Mouse (Mus musculus) hindbrain, embryonic 14.5 days (tissue): ENCODE measurements around the gene Med20. TPM values are rescaled to one million over a fixed set of nuclear protein-coding genes. Genes with fewer than 3 reads are reported as not detected.

Experiments
- ATAC-seq: fragments of 200-750 bp; cut with Nextera tagmentation; 2 replicates; pipeline ENCODE4 v1.8.0; 2017; ENCODE audit warnings: moderate number of reproducible peaks, mild to moderate bottlenecking, moderate TSS enrichment, moderate library complexity; ENCODE audit not compliant: low FRiP score
- DNase-seq: peaks from one replicate; pipeline ENCODE4 v3.0.0-alpha.2; 2015; ENCODE audit warnings: low spot score
- H3K27ac ChIP-seq: fragments of 300-500 bp; sonication (generic); 2 replicates; pipeline ENCODE4 v1.5.1; 2014; ENCODE audit warnings: mild to moderate bottlenecking, moderate library complexity
- H3K27me3 ChIP-seq: fragments of 300-500 bp; sonication (generic); 2 replicates; pipeline ENCODE4 v1.6.1; 2014; ENCODE audit warnings: mild to moderate bottlenecking, low read length, mixed read lengths; ENCODE audit not compliant: control insufficient read depth, insufficient read depth
- H3K36me3 ChIP-seq: fragments of 300-500 bp; sonication (generic); replicated peaks from 2 replicates; pipeline ENCODE4 v1.6.1; 2014; ENCODE audit not compliant: control insufficient read depth, insufficient read depth
- H3K4me1 ChIP-seq: fragments of 300-500 bp; sonication (generic); replicated peaks from 2 replicates; pipeline ENCODE4 v1.6.1; 2014; ENCODE audit warnings: antibody characterized with exemption, low read length, mixed read lengths; ENCODE audit not compliant: control insufficient read depth, insufficient read depth
- H3K4me2 ChIP-seq: fragments of 300-500 bp; sonication (generic); replicated peaks from 2 replicates; pipeline ENCODE4 v1.6.1; 2014; ENCODE audit warnings: mild to moderate bottlenecking, moderate library complexity
- H3K4me3 ChIP-seq: fragments of 300-500 bp; sonication (generic); replicated peaks from 2 replicates; pipeline ENCODE4 v1.5.1; 2014; ENCODE audit warnings: mild to moderate bottlenecking, low read length
- H3K9ac ChIP-seq: fragments of 300-500 bp; sonication (generic); 2 replicates; pipeline ENCODE4 v1.6.1; 2014
- H3K9me3 ChIP-seq: fragments of 300-500 bp; sonication (generic); 2 replicates; pipeline ENCODE4 v1.6.1; 2016; ENCODE audit warnings: low read length; ENCODE audit not compliant: control insufficient read depth
- WGBS: fragments of 180-500 bp; shearing (Covaris S2); extraction: QIAGEN DNeasy Blood & Tissue Kit; methylation state at CpG from one replicate; pipeline ENCODE4 v1.1.7; 2014; 5-methylcytosine and 5-hydroxymethylcytosine counted together
- polyA plus RNA-seq: library from polyadenylated mRNA; unstranded; fragments of >200 nt; fragmentation: Nextera tagmentation; extraction: Ambion mirVana; gene quantifications from 2 replicates; pipeline ENCODE4 v1.2.1, GENCODE M21; 2014

Gene Med20
- polyA plus RNA-seq, 1 experiment from 2014 or later, result 42.3 TPM

GRCm38 (mm10) chr17:47574028-47574427 lies 37.4 kb upstream of the Med20 start:
- H3K27ac ChIP-seq, result no peak overlapping the region
- no peaks in the 10 kb centered on the region for H3K36me3 ChIP-seq
- H3K4me3 ChIP-seq, result no peak overlapping the region
- H3K27me3 ChIP-seq, result no peaks in the 10 kb centered on the region
- no peaks in the 10 kb centered on the region for H3K4me1 ChIP-seq
- no peak for DNase-seq
- no peak overlapping the region for H3K9ac ChIP-seq
- WGBS, result 82% methylated on average over 8 of the region's 8 CpGs
- no peaks in the 10 kb centered on the region for H3K9me3 ChIP-seq
- H3K4me2 ChIP-seq, result no peak overlapping the region
- no peak for ATAC-seq

- no peak for ATAC-seq
- Histone ChIP-seq H3K9me3 (no peaks in the 10 kb centered on the region), H3K36me3 (no peaks in the 10 kb centered on the region), H3K9ac (no peak overlapping the region), H3K4me1 (no peaks in the 10 kb centered on the region), H3K27me3 (no peaks in the 10 kb centered on the region), H3K4me3 (no peak overlapping the region), H3K27ac (no peak overlapping the region), H3K4me2 (no peak overlapping the region)
- no peak for DNase-seq
- 70% methylated on average over 11 of the region's 11 CpGs for WGBS
Measured at GRCm38 (mm10) chr17:47574830-47575229, 36.6 kb upstream of the Med20 start.

- Histone ChIP-seq H3K36me3 (no peaks in the 10 kb centered on the region), H3K9me3 (no peaks in the 10 kb centered on the region), H3K9ac (no peak overlapping the region), H3K4me2 (no peak overlapping the region), H3K4me1 (no peaks in the 10 kb centered on the region), H3K27me3 (no peaks in the 10 kb centered on the region), H3K27ac (no peak overlapping the region), H3K4me3 (no peak overlapping the region)
- ATAC-seq (no peak), DNase-seq (no peak)
- WGBS, result 87% methylated on average over 6 of the region's 6 CpGs
Measured at GRCm38 (mm10) chr17:47578655-47579054, 32.7 kb upstream of the Med20 start.

GRCm38 (mm10) chr17:47580962-47581361 lies 30.4 kb upstream of the Med20 start:
- H3K9me3 ChIP-seq, result no peaks in the 10 kb centered on the region
- no peak for ATAC-seq
- no peak overlapping the region for H3K4me3 ChIP-seq
- H3K9ac ChIP-seq, result no peak overlapping the region
- no peak overlapping the region for H3K4me2 ChIP-seq
- no peak for DNase-seq
- 92% methylated on average over 4 of the region's 4 CpGs for whole genome bisulfite sequencing
- H3K27ac ChIP-seq, result no peak overlapping the region
- H3K4me1 ChIP-seq, result no peaks in the 10 kb centered on the region
- H3K27me3 ChIP-seq, result no peaks in the 10 kb centered on the region
- H3K36me3 ChIP-seq, result no peaks in the 10 kb centered on the region

- Histone ChIP-seq H3K4me3 (no peak overlapping the region), H3K4me2 (no peak overlapping the region), H3K4me1 (peaks cover 7% of the 10 kb centered on the region; the same call in 1 of the 2 replicates), H3K9ac (no peak overlapping the region), H3K36me3 (no peaks in the 10 kb centered on the region), H3K9me3 (no peaks in the 10 kb centered on the region), H3K27ac (no peak overlapping the region), H3K27me3 (no peaks in the 10 kb centered on the region)
- WGBS, result 87% methylated on average over 8 of the region's 8 CpGs
- ATAC-seq (no peak), DNase-seq (no peak)
Measured at GRCm38 (mm10) chr17:47588517-47588916, 22.9 kb upstream of the Med20 start.

- no peak for DNase-seq
- no peak overlapping the region for H3K4me3 ChIP-seq
- H3K36me3 ChIP-seq, result no peaks in the 10 kb centered on the region
- H3K27me3 ChIP-seq, result no peaks in the 10 kb centered on the region
- H3K27ac ChIP-seq, result no peak overlapping the region
- no peak overlapping the region for H3K4me2 ChIP-seq
- WGBS, result 92% methylated on average over 3 of the region's 3 CpGs
- H3K4me1 ChIP-seq, result peaks cover 23% of the 10 kb centered on the region
- ATAC-seq, result no peak
- no peaks in the 10 kb centered on the region for H3K9me3 ChIP-seq
- no peak overlapping the region for H3K9ac ChIP-seq
Measured at GRCm38 (mm10) chr17:47591073-47591472, 20.3 kb upstream of the Med20 start.

GRCm38 (mm10) chr17:47593215-47593853 lies 18.0 kb upstream of the Med20 start:
- Histone ChIP-seq H3K9me3 (no peaks in the 10 kb centered on the region), H3K4me1 (peaks cover 34% of the 10 kb centered on the region), H3K9ac (peak overlapping the region; percentile 66), H3K27me3 (no peaks in the 10 kb centered on the region), H3K36me3 (0 out of 2 replicates have a peak, but pooled peaks cover 3% of the 10 kb centered on the region), H3K27ac (peak overlapping the region; percentile 83), H3K4me2 (peak overlapping the region; percentile 91), H3K4me3 (peak overlapping the region; percentile 57)
- ATAC-seq, result peak; percentile 91
- DNase-seq, result peak; percentile 92
- WGBS, result under 1% methylated on average over 55 of the region's 63 CpGs

- Histone ChIP-seq H3K4me1 (peaks cover 34% of the 10 kb centered on the region), H3K27ac (peak overlapping the region; percentile 83), H3K9me3 (no peaks in the 10 kb centered on the region), H3K4me2 (peak overlapping the region; percentile 91), H3K4me3 (peak overlapping the region; percentile 57), H3K27me3 (no peaks in the 10 kb centered on the region), H3K9ac (peak overlapping the region; percentile 66), H3K36me3 (0 out of 2 replicates have a peak, but pooled peaks cover 8% of the 10 kb centered on the region)
- no peak for ATAC-seq
- WGBS, result 0% methylated on average over 13 of the region's 13 CpGs
- no peak for DNase-seq
Measured at GRCm38 (mm10) chr17:47593854-47594182, 17.6 kb upstream of the Med20 start.

GRCm38 (mm10) chr17:47594183-47594968 lies 17.0 kb upstream of the Med20 start:
- Histone ChIP-seq H3K4me3 (peak overlapping the region; percentile 57), H3K4me2 (peak overlapping the region; percentile 91), H3K4me1 (peaks cover 34% of the 10 kb centered on the region), H3K9me3 (no peaks in the 10 kb centered on the region), H3K27me3 (no peaks in the 10 kb centered on the region), H3K27ac (peak overlapping the region; percentile 83), H3K9ac (peak overlapping the region; percentile 66), H3K36me3 (peaks cover 13% of the 10 kb centered on the region)
- WGBS, result under 1% methylated on average over 43 of the region's 43 CpGs
- DNase-seq (no peak), ATAC-seq (no peak)
